13 mouse cellular contexts compared by ENCODE assay signal in the genomic region with DNA sequence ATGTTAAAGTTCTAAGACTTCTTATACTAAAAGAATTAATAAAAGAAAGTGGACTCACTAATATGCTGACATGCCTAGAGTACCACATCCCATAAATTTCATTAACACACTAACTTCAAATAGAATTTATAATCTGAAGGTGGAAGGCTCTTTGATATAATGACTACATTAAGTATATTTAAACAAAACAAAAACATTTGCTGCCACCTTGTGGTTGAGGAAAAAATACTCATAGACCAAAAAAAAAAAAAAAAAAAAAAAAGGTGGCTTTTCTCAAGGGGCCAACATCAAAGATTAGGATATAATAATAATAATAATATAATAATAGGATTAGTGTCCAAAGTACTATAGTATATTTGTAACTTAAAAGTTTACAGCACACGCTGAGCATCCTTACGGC.
A peak's percentile ranks its signal among the peaks of the same experiment; 100 is the strongest.
DNase-seq lines count a peak whose midpoint lies in the region; ATAC-seq and TF ChIP-seq lines count a peak whose summit lies in the region.
"Had no signal": no experiment of that assay in that cellular context is flagged by ENCODE, and none has a peak within 500 bp of the region (broad histone marks: within the 10 kb centered on the region; RNA-seq: fewer than 3 reads in every experiment).

No protein-coding gene starts in this region.

- no peaks in the 10 kb centered on the region for H3K36me3 ChIP-seq in hindbrain, embryonic 11.5 days (ENCODE audit: control insufficient read depth, insufficient read depth, low read length)
- H3K36me3 ChIP-seq in hindbrain, embryonic 13.5 days, result peaks cover 4% of the 10 kb centered on the region; the same call in 1 of the 2 replicates
- no peaks in the 10 kb centered on the region for H3K36me3 ChIP-seq in testis, adult 2 months (ENCODE audit: control insufficient read depth, insufficient read depth, low read length)
- H3K36me3 ChIP-seq: G1E; hindbrain, embryonic 15.5 days; liver, embryonic 15.5 days had no signal

- 83% methylated on average over 2 of the region's 2 CpGs for WGBS in hindbrain, embryonic 11.5 days
- WGBS in hindbrain, embryonic 13.5 days, result 87% methylated on average over 2 of the region's 2 CpGs

- TF ChIP-seq CTCF in testis, adult 2 months (IDR thresholded peaks at IDR 0.05; ENCODE audit: control insufficient read depth, insufficient read depth, insufficient replicate concordance, low read depth, low read length), result no peak

- no peak overlapping the region for H3K9ac ChIP-seq in hindbrain, embryonic 11.5 days (ENCODE audit: low read depth, low read length)
- H3K9ac ChIP-seq in hindbrain, embryonic 13.5 days, result no peak overlapping the region
- H3K9ac ChIP-seq: hindbrain, embryonic 15.5 days; liver, embryonic 15.5 days had no signal

- DNase-seq in hindbrain, embryonic 11.5 days (ENCODE audit: low spot score), result peak; percentile 39
- no peak for DNase-seq in testis, postnatal 10 days (ENCODE audit: low spot score)
- DNase-seq in c-Kit-positive CD71-positive TER-119-positive erythroid progenitor cells, embryonic 14.5 days (ENCODE audit: low spot score), result peak; percentile 15
- DNase-seq in cerebellum, adult 11-12 months, result no peak
- no peak for DNase-seq in adrenal gland, adult 18-20 months (ENCODE audit: low spot score in 2 of 2)
- no peak for DNase-seq in adrenal gland, postnatal 25 days
- DNase-seq: gastrocnemius, postnatal 36 days; layer of hippocampus, adult 9-11 months had no signal

- H3K4me3 ChIP-seq in hindbrain, embryonic 11.5 days (ENCODE audit: low read depth, low read length), result no peak overlapping the region
- H3K4me3 ChIP-seq in hindbrain, embryonic 13.5 days, result no peak overlapping the region
- H3K4me3 ChIP-seq in testis, adult 2 months (ENCODE audit: control insufficient read depth, low read depth, low read length), result peak overlapping the region; percentile 75; the same call in 1 of the 2 replicates
- H3K4me3 ChIP-seq: hindbrain, embryonic 15.5 days; liver, embryonic 15.5 days had no signal

- H3K27me3 ChIP-seq in hindbrain, embryonic 11.5 days (ENCODE audit: control insufficient read depth, insufficient read depth, low read length), result no peaks in the 10 kb centered on the region
- H3K27me3 ChIP-seq in hindbrain, embryonic 13.5 days, result no peaks in the 10 kb centered on the region
- no peaks in the 10 kb centered on the region for H3K27me3 ChIP-seq in testis, adult 2 months (ENCODE audit: control insufficient read depth, insufficient read depth, low read length)
- H3K27me3 ChIP-seq: hindbrain, embryonic 15.5 days; liver, embryonic 15.5 days had no signal

- H3K4me2 ChIP-seq in hindbrain, embryonic 11.5 days (replicated peaks; ENCODE audit: low read depth, low read length), result no peak overlapping the region
- no peak overlapping the region for H3K4me2 ChIP-seq in hindbrain, embryonic 13.5 days
- H3K4me2 ChIP-seq: hindbrain, embryonic 15.5 days; liver, embryonic 15.5 days had no signal

- H3K4me1 ChIP-seq in hindbrain, embryonic 11.5 days (replicated peaks; ENCODE audit: control insufficient read depth, insufficient read depth, low read length), result no peaks in the 10 kb centered on the region
- no peaks in the 10 kb centered on the region for H3K4me1 ChIP-seq in hindbrain, embryonic 13.5 days (replicated peaks)
- H3K4me1 ChIP-seq in testis, adult 2 months (ENCODE audit: control insufficient read depth, insufficient read depth, low read length), result no peaks in the 10 kb centered on the region
- H3K4me1 ChIP-seq: hindbrain, embryonic 15.5 days; liver, embryonic 15.5 days had no signal

- TF ChIP-seq POLR2A in testis, adult 2 months (IDR thresholded peaks at IDR 0.05; ENCODE audit: control insufficient read depth, low read depth, low read length), result no peak

- H3K9me3 ChIP-seq in hindbrain, embryonic 11.5 days (ENCODE audit: control insufficient read depth, low read length), result no peaks in the 10 kb centered on the region
- H3K9me3 ChIP-seq in hindbrain, embryonic 13.5 days, result no peaks in the 10 kb centered on the region
- H3K9me3 ChIP-seq: G1E; hindbrain, embryonic 15.5 days; liver, embryonic 15.5 days had no signal

- ATAC-seq in hindbrain, embryonic 11.5 days (ENCODE audit: low FRiP score), result no peak
- no peak for ATAC-seq in hindbrain, embryonic 13.5 days (ENCODE audit: low FRiP score)

- H3K27ac ChIP-seq in hindbrain, embryonic 11.5 days (ENCODE audit: low read depth, low read length), result no peak overlapping the region
- no peak overlapping the region for H3K27ac ChIP-seq in hindbrain, embryonic 13.5 days
- no peak overlapping the region for H3K27ac ChIP-seq in testis, adult 2 months (ENCODE audit: control insufficient read depth, insufficient read depth, low read depth, low read length)
- H3K27ac ChIP-seq: hindbrain, embryonic 15.5 days; liver, embryonic 15.5 days had no signal

Comparison
In these comparisons a context has a peak if more than half of its experiments do, and no peak if none do; other contexts are left out.
1. DNase-seq: peak in hindbrain, embryonic 11.5 days (single experiment) and c-Kit-positive CD71-positive TER-119-positive erythroid progenitor cells, embryonic 14.5 days (single experiment); none in testis, postnatal 10 days (single experiment), cerebellum, adult 11-12 months (single experiment), adrenal gland, adult 18-20 months (0 of 2) and adrenal gland, postnatal 25 days (single experiment).